8 mouse cellular contexts compared by ENCODE assay signal in the genomic region with DNA sequence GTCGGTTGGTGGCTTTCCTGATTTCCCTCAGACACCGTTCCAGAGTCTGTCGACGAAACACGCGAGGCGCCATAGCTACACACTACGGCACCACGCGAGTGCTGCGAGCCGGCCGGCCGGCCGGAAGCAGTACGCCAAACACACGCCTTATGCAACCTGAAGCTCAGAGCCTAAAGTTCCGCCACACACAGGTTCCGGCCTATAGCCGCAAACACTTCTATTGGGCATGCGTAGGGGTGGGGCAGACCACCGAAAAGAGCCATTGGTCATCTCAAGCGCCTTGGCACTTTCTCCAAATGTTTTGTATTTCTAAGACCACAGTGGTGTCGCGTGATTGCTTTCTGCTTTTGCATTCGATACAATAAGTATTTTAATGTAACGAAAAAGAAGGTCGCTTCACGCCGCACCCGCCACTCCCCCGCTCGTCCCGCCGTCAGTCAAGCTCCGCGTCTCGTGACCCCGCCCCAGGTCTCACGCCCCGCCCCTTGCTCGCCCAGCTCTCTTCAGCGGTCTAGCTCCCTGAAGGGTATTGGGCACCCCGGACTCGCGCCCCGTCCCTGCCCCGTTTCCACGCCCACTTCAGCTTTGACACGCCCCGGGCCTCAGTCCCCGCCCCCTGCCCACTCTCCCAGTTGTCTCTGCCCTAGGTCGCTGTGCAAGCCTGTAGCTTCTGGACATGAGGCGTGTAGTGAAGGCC. TPM values are rescaled to one million over a fixed set of nuclear protein-coding genes. Genes with fewer than 3 reads are reported as not detected.
DNase-seq lines count a peak whose midpoint lies in the region; ATAC-seq lines count a peak whose summit lies in the region.

TSS of gene Mphosph10 (minus strand) at position 147 of the 697 bp plus-strand sequence.
TSS of gene Mcee (plus strand) at position 486 of the 697 bp plus-strand sequence.

- H3K4me3 ChIP-seq in lung, embryonic 16.5 days (ENCODE audit: low read length), result peak within 1 kb of the TSS; percentile 94

- under 1% methylated on average over 54 of the region's 54 CpGs for WGBS in lung, embryonic 16.5 days

- ATAC-seq in hematopoietic stem cell, adult 5-6 weeks (replicated peaks in 1 of 2; ENCODE audit: insufficient read depth in 1 of 2, low FRiP score in 2 of 2, low TSS enrichment in 1 of 2, low read depth in 1 of 2, poor library complexity in 2 of 2, severe bottlenecking in 2 of 2), result peak; percentile 92 to 94
- ATAC-seq in lung, embryonic 16.5 days (ENCODE audit: low read depth), result peak; percentile 99

- H3K9me3 ChIP-seq in lung, embryonic 16.5 days (ENCODE audit: control insufficient read depth, low read length), result no peaks in the 10 kb centered on the region

- H3K4me2 ChIP-seq in lung, embryonic 16.5 days (ENCODE audit: low read depth, low read length), result peak within 1 kb of the TSS; percentile 78

- peaks cover 10% of the 10 kb centered on the region for H3K36me3 ChIP-seq in lung, embryonic 16.5 days (ENCODE audit: control insufficient read depth, insufficient read depth, low read length)

- peaks cover 16% of the 10 kb centered on the region; the same call in 1 of the 2 replicates for H3K4me1 ChIP-seq in lung, embryonic 16.5 days (replicated peaks; ENCODE audit: control insufficient read depth, insufficient read depth, low read length)

- no peaks in the 10 kb centered on the region for H3K27me3 ChIP-seq in lung, embryonic 16.5 days (ENCODE audit: control insufficient read depth, insufficient read depth, low read depth, low read length)

- DNase-seq in MEL-GATA-1-ER (ENCODE audit: extremely low read depth, low read depth), result peak; percentile 94
- peak; percentile 95 for DNase-seq in cerebellum, adult 8-10 months
- DNase-seq in forelimb bud, embryonic 11.5 days (ENCODE audit: low read depth, low spot score), result peak; percentile 93
- peak; percentile 80 for DNase-seq in layer of hippocampus, adult 9-10 months (ENCODE audit: low spot score)
- DNase-seq in ovary, postnatal 10 days (ENCODE audit: low spot score), result peak; percentile 90
- DNase-seq in thymus, postnatal 10 days (ENCODE audit: low spot score in 2 of 2), result peak; percentile 98

- peak within 1 kb of the TSS; percentile 96 for H3K9ac ChIP-seq in lung, embryonic 16.5 days (ENCODE audit: low read length)

- H3K27ac ChIP-seq in lung, embryonic 16.5 days (ENCODE audit: low read length), result peak within 1 kb of the TSS; percentile 87

RNA-seq across cellular contexts. Expression of gene Mphosph10, which starts in this region (rescaled TPM):
- total RNA-seq in hematopoietic stem cell, adult 5-6 weeks (2017), result 84.7 and 99.5 TPM in 2 replicates
- polyA plus RNA-seq in lung, embryonic 16.5 days (2015; fragmentation: Nextera tagmentation; extraction: Ambion mirVana), result 31.5 and 36.4 TPM in 2 replicates

RNA-seq across cellular contexts. Expression of gene Mcee, which starts in this region (rescaled TPM):
- total RNA-seq in hematopoietic stem cell, adult 5-6 weeks (2017), result 84.4 and 122 TPM in 2 replicates
- 86.3 and 88.0 TPM in 2 replicates for polyA plus RNA-seq in lung, embryonic 16.5 days (2015; fragmentation: Nextera tagmentation; extraction: Ambion mirVana)

Comparison
In these comparisons a context has a peak if more than half of its experiments do, and no peak if none do; other contexts are left out.
1. Peak in every context shown above with its lines: DNase-seq, ATAC-seq, H3K4me3 ChIP-seq and H3K27ac ChIP-seq.